Mouse (Mus musculus) kidney, embryonic 16.5 days (tissue): ENCODE data around the gene Tspan17. TPM values are rescaled to one million over a fixed set of nuclear protein-coding genes. Genes with fewer than 3 reads are reported as not detected.
"Not testable (repeated sequence)": the region's sequence is repeated elsewhere in the genome, so short reads cannot be mapped to it uniquely, and the experiment has no call there.

Experiments used
- ATAC-seq: fragments of 200-750 bp; cut with Nextera tagmentation; 2 replicates; pipeline ENCODE4 v1.8.0; 2017; ENCODE audit warnings: moderate TSS enrichment; ENCODE audit not compliant: low FRiP score, low TSS enrichment
- H3K27ac ChIP-seq: fragments of 300-500 bp; sonication (generic); 2 replicates; pipeline ENCODE4 v1.5.1; 2014; ENCODE audit warnings: low read length
- H3K27me3 ChIP-seq: fragments of 300-500 bp; sonication (generic); 2 replicates; pipeline ENCODE4 v1.6.1; 2014; ENCODE audit warnings: low read length, control low read depth, mixed read lengths; ENCODE audit not compliant: insufficient read depth
- H3K36me3 ChIP-seq: fragments of 300-500 bp; sonication (generic); 2 replicates; pipeline ENCODE4 v1.6.1; 2014; ENCODE audit warnings: low read length, control low read depth, mixed read lengths; ENCODE audit not compliant: insufficient read depth
- H3K4me1 ChIP-seq: fragments of 300-500 bp; sonication (generic); 2 replicates; pipeline ENCODE4 v1.6.1; 2014; ENCODE audit warnings: low read length, control low read depth, mixed read lengths; ENCODE audit not compliant: insufficient read depth
- H3K4me2 ChIP-seq: fragments of 300-500 bp; sonication (generic); replicated peaks from 2 replicates; pipeline ENCODE4 v1.6.1; 2014; ENCODE audit warnings: low read depth, low read length
- H3K4me3 ChIP-seq: fragments of 300-500 bp; sonication (generic); 2 replicates; pipeline ENCODE4 v1.5.1; 2014; ENCODE audit warnings: mild to moderate bottlenecking, low read length
- H3K9ac ChIP-seq: fragments of 300-500 bp; sonication (generic); replicated peaks from 2 replicates; pipeline ENCODE4 v1.6.1; 2014; ENCODE audit warnings: low read length
- H3K9me3 ChIP-seq: fragments of 300-500 bp; sonication (generic); 2 replicates; pipeline ENCODE4 v1.6.1; 2016; ENCODE audit warnings: low read length, control low read depth
- WGBS: fragments of 180-500 bp; shearing (Covaris S2); extraction: QIAGEN DNeasy Blood & Tissue Kit; methylation state at CpG from one replicate; pipeline ENCODE4 v1.1.7; 2014; 5-methylcytosine and 5-hydroxymethylcytosine counted together
- polyA plus RNA-seq: library from polyadenylated mRNA; unstranded; fragments of >200 nt; fragmentation: Nextera tagmentation; extraction: Ambion mirVana; gene quantifications from 2 replicates; pipeline ENCODE4 v1.2.1, GENCODE M21; 2015

Tspan17 gene
- polyA plus RNA-seq, 1 experiment from 2014 or later, result 14.3 TPM

DNA sequence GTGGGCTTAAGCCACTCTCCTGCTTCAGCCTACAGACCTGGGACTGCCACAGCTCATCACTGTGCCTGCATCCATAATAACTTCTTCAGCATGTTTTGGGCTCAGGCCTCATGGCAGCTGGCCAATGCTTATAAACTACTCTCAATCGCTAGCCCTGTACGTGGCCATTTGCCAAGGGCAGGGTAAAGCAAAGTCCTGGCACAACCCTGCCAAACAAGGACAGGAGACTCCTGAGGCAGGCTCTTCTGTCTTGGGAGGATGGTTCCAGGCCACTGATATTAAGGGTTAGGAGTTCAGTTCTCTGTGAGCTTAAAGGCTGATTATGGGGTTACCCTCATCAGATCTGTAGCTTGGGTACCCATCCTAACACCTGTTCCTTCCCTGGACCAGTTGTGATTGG is 1.6 kb upstream of the Tspan17 start:
- H3K4me2 ChIP-seq, H3K36me3 ChIP-seq, H3K27ac ChIP-seq, H3K4me3 ChIP-seq, H3K4me1 ChIP-seq, H3K9ac ChIP-seq, H3K9me3 ChIP-seq, ATAC-seq: not testable (repeated sequence)
- WGBS, result 61% methylated on average over 2 of the region's 2 CpGs
- H3K27me3 ChIP-seq, result peaks cover 19% of the 10 kb centered on the region

DNA sequence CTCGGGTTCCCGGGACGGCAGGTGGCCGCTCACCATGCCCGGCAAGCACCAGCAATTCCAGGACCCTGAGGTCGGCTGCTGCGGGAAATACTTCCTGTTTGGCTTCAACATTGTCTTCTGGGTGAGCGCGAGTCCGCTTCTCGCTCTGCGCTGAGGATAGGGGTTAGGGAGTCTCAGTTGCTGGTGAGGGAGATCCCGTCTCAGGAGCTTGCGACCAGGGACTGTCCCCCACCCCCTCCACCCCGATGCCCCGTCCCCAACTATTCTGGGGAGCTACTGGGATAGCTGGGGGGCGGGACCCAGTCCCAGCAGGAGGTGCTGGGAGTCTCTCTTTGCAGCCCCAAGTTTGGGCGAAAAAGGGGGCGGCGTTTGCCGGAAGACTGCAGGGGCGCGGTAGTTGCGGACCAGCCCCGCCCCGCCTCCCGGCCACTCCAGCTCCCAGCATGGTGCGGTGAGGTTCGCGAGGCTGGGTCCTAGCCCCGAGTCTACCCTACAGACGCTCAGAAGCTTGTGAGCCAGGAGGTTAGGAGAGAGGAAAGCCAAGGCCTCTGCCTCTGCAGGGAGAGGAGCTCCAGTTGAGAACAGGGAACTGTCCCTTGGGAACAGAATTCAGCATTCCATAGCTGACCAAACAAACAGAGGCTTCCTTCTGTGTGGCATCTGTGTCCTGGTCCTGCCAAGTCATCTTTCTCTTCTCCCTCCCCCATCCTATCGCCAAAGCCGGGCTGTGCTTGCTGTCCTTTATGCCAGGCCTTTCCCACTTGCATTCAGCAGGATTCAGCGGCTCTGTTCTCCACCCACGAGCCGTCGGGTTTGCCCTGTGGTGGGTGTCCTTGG is 602 bp downstream of the Tspan17 start:
- ATAC-seq, result peak; percentile 44
- no peaks in the 10 kb centered on the region for H3K36me3 ChIP-seq
- peaks cover 8% of the 10 kb centered on the region; the same call in 1 of the 2 replicates for H3K4me1 ChIP-seq
- peak overlapping the region; percentile 99 for H3K4me2 ChIP-seq
- peak overlapping the region; percentile 74 for H3K4me3 ChIP-seq
- H3K27ac ChIP-seq, result 0 out of 2 replicates have a peak overlapping the region, but pooled peaks have one; percentile 24
- WGBS, result under 1% methylated on average over 38 of the region's 38 CpGs
- no peaks in the 10 kb centered on the region for H3K9me3 ChIP-seq
- peaks cover 19% of the 10 kb centered on the region for H3K27me3 ChIP-seq
- peak overlapping the region; percentile 64 for H3K9ac ChIP-seq

DNA sequence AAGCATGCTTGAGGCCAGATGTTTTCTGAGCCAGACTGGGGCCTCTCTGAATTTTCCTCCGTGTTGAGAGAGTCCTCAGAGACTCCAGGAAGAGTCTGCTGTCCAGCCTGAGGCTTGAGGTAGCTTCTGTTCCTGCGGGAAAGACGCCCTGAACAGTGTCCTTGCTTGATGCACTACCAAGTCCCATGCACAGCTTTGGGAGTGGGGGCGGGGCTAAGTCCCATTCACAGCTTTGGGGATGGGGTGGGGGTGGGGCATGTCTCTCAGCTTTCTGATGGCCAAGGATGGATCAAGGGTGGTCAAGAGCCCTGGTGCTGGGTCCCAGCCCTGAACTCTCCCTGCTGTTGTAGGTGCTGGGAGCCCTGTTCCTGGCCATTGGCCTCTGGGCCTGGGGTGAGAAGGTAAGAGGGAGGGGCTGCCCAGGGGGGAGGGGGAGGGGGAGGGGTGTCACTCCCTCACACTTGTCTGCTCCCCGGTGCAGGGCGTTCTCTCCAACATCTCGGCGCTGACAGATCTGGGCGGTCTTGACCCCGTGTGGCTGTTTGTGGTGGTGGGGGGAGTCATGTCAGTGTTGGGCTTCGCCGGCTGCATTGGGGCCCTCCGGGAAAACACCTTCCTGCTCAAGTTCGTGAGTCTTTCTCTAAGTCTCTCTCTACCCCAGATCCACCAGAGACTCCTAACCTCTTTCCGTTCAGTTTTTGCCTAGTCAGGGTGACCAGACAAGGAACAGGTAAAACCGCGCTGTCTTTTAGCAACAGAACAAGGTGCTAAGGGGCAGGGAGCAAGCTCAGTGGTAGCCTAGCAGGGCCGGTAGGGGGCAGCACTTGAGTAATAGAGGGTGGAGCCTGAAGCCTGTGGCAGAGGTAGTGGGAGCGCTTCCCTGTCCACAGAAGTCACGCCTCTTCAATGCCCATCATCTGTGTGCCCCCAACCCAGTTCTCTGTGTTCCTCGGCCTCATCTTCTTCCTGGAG is 3.4 kb downstream of the Tspan17 start:
- Histone ChIP-seq H3K36me3 (no peaks in the 10 kb centered on the region), H3K4me3 (no peak overlapping the region), H3K9me3 (no peaks in the 10 kb centered on the region), H3K27ac (no peak overlapping the region), H3K4me2 (no peak overlapping the region), H3K9ac (no peak overlapping the region), H3K27me3 (peaks cover 19% of the 10 kb centered on the region), H3K4me1 (peaks cover 8% of the 10 kb centered on the region; the same call in 1 of the 2 replicates)
- WGBS, result 15% methylated on average over 21 of the region's 21 CpGs
- ATAC-seq, result no peak

GRCm38 (mm10) chr13:54794002-54794577 is 4.9 kb downstream of the Tspan17 start:
- Histone ChIP-seq H3K9me3 (no peaks in the 10 kb centered on the region), H3K9ac (no peak overlapping the region), H3K4me3 (no peak overlapping the region), H3K27me3 (peaks cover 19% of the 10 kb centered on the region), H3K4me2 (no peak overlapping the region), H3K27ac (no peak overlapping the region), H3K4me1 (peaks cover 8% of the 10 kb centered on the region; the same call in 1 of the 2 replicates), H3K36me3 (no peaks in the 10 kb centered on the region)
- ATAC-seq, result no peak
- WGBS, result 72% methylated on average over 16 of the region's 16 CpGs

GRCm38 (mm10) chr13:54794843-54795242 is 5.7 kb downstream of the Tspan17 start:
- 47% methylated on average over 5 of the region's 5 CpGs for WGBS

DNA sequence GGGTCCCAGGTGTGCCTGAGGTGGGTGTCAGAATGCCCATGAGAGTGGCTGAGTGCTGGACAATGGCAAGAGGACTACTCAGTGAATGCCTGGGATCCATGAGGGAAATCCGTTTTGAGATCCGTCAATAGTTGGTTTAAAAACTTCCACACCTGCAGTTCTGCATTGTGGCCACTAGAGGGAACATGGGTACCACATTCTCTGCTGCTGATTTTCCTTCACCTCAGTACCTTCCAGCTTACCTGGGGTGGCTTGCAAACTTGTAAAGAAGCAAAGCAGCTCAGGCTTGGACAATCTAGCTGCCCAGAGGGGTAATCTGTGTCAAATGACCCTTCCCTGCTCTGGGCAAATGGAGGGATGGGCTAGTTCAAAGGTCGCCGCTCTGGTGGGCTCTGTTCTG is 8.2 kb downstream of the Tspan17 start:
- H3K9ac ChIP-seq, result no peak overlapping the region
- no peak overlapping the region for H3K4me3 ChIP-seq
- H3K9me3 ChIP-seq, result no peaks in the 10 kb centered on the region
- ATAC-seq, result no peak
- no peaks in the 10 kb centered on the region for H3K36me3 ChIP-seq
- no peaks in the 10 kb centered on the region for H3K4me1 ChIP-seq
- WGBS, result 33% methylated on average over 4 of the region's 4 CpGs
- peaks cover 2% of the 10 kb centered on the region; the same call in 1 of the 2 replicates for H3K27me3 ChIP-seq
- H3K27ac ChIP-seq, result no peak overlapping the region
- no peak overlapping the region for H3K4me2 ChIP-seq

More at GRCm38 (mm10) chr13:54794843-54795242, 5.7 kb downstream of the Tspan17 start:
- H3K4me1 ChIP-seq, result peaks cover 7% of the 10 kb centered on the region; the same call in 1 of the 2 replicates
- H3K27me3 ChIP-seq, result peaks cover 19% of the 10 kb centered on the region
- no peak overlapping the region for H3K9ac ChIP-seq
- H3K4me3 ChIP-seq, result no peak overlapping the region
- no peak overlapping the region for H3K27ac ChIP-seq
- no peak for ATAC-seq
- no peaks in the 10 kb centered on the region for H3K36me3 ChIP-seq
- no peak overlapping the region for H3K4me2 ChIP-seq
- no peaks in the 10 kb centered on the region for H3K9me3 ChIP-seq

GRCm38 (mm10) chr13:54797861-54798643 is 8.9 kb downstream of the Tspan17 start:
- 78% methylated on average over 16 of the region's 16 CpGs for WGBS
- no peak for ATAC-seq

GRCm38 (mm10) chr13:54798740-54799139 is 9.6 kb downstream of the Tspan17 start:
- 73% methylated on average over 10 of the region's 10 CpGs for WGBS
- Histone ChIP-seq H3K36me3 (no peaks in the 10 kb centered on the region), H3K4me3 (no peak overlapping the region), H3K27ac (no peak overlapping the region), H3K4me2 (no peak overlapping the region), H3K9me3 (no peaks in the 10 kb centered on the region), H3K27me3 (no peaks in the 10 kb centered on the region), H3K9ac (no peak overlapping the region), H3K4me1 (no peaks in the 10 kb centered on the region)
- no peak for ATAC-seq

More at GRCm38 (mm10) chr13:54797861-54798643, 8.9 kb downstream of the Tspan17 start:
- Histone ChIP-seq H3K9me3 (no peaks in the 10 kb centered on the region), H3K4me3 (no peak overlapping the region), H3K4me1 (no peaks in the 10 kb centered on the region), H3K36me3 (no peaks in the 10 kb centered on the region), H3K4me2 (no peak overlapping the region), H3K27me3 (no peaks in the 10 kb centered on the region), H3K27ac (no peak overlapping the region), H3K9ac (no peak overlapping the region)

DNA sequence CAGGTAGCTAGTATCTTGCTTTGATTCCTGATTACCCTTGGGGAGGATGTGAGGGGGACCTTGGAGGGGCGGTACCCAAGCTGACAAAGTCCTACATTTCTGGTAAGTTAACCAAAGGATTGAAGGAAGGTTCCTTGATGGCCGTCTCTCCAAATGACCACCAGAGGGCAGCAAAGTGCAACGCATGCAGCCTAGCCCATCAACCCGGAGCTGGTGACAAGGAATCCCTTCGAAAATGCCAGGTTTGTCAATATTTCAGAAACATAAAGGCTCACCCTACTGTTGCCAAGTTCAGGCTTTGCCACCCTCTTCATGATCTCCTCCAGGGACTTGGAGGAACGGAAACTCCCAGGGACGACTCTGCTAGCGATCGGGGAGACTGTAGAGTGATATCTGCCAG is 10.5 kb downstream of the Tspan17 start:
- Histone ChIP-seq H3K9me3 (no peaks in the 10 kb centered on the region), H3K4me1 (no peaks in the 10 kb centered on the region), H3K36me3 (no peaks in the 10 kb centered on the region), H3K4me3 (no peak overlapping the region), H3K9ac (no peak overlapping the region), H3K4me2 (no peak overlapping the region), H3K27me3 (0 out of 2 replicates have a peak, but pooled peaks cover 3% of the 10 kb centered on the region), H3K27ac (no peak overlapping the region)
- ATAC-seq, result no peak
- WGBS, result 20% methylated on average over 9 of the region's 9 CpGs
